Mouse (Mus musculus) testis, adult 2 months (tissue): ENCODE measurements around the gene Trir. TPM values are rescaled to one million over a fixed set of nuclear protein-coding genes. Genes with fewer than 3 reads are reported as not detected.

Experiments
- H3K27ac ChIP-seq: fragments of 200-500 bp; 2 replicates; pipeline ENCODE4 v1.5.1; 2012; ENCODE audit warnings: low read depth, low read length; ENCODE audit not compliant: control insufficient read depth, insufficient read depth
- H3K27me3 ChIP-seq: fragments of 200-500 bp; 2 replicates; pipeline ENCODE4 v1.6.1; 2012; ENCODE audit warnings: mild to moderate bottlenecking, low read length, moderate library complexity; ENCODE audit not compliant: control insufficient read depth, insufficient read depth
- H3K36me3 ChIP-seq: fragments of 200-500 bp; 2 replicates; pipeline ENCODE4 v1.6.1; 2012; ENCODE audit warnings: mild to moderate bottlenecking, low read length; ENCODE audit not compliant: control insufficient read depth, insufficient read depth
- H3K4me1 ChIP-seq: fragments of 200-500 bp; 2 replicates; pipeline ENCODE4 v1.6.1; 2012; ENCODE audit warnings: low read length; ENCODE audit not compliant: control insufficient read depth, insufficient read depth
- H3K4me3 ChIP-seq: fragments of 200-500 bp; 2 replicates; pipeline ENCODE4 v1.5.1; 2012; ENCODE audit warnings: low read depth, mild to moderate bottlenecking, low read length, moderate library complexity, mixed read lengths; ENCODE audit not compliant: control insufficient read depth
- CTCF ChIP-seq: fragments of 200-500 bp; IDR thresholded peaks from 2 replicates; pipeline ENCODE4 v1.5.1; 2012; ENCODE audit warnings: low read depth, mild to moderate bottlenecking, inconsistent platforms, low read length, moderate library complexity; ENCODE audit not compliant: control insufficient read depth, insufficient read depth, insufficient replicate concordance
- POLR2A ChIP-seq: fragments of 200-500 bp; IDR thresholded peaks from 2 replicates; pipeline ENCODE4 v1.6.1; 2012; ENCODE audit warnings: low read depth, mild to moderate bottlenecking, inconsistent platforms, low read length, moderate library complexity; ENCODE audit not compliant: control insufficient read depth
- polyA plus RNA-seq: library from polyadenylated mRNA; depleted of rRNA; stranded (reverse); fragments of >200 nt; gene quantifications from 2 replicates; pipeline ENCODE4 v1.2.3, GENCODE M21; 2012

The Trir gene
- polyA plus RNA-seq, 1 experiment = 82.1 TPM

GRCm38 (mm10) chr8:85062603-85063002, 36.0 kb downstream of the Trir start:
- TF ChIP-seq POLR2A (no peak), CTCF (no peak)
- Histone ChIP-seq H3K4me1 (peaks cover 2% of the 10 kb centered on the region), H3K27ac (no peak overlapping the region), H3K36me3 (no peaks in the 10 kb centered on the region), H3K27me3 (no peaks in the 10 kb centered on the region), H3K4me3 (no peak overlapping the region)

GRCm38 (mm10) chr8:85065213-85065612, 38.6 kb downstream of the Trir start:
- Histone ChIP-seq H3K27me3 (no peaks in the 10 kb centered on the region), H3K36me3 (no peaks in the 10 kb centered on the region), H3K27ac (no peak overlapping the region), H3K4me3 (no peak overlapping the region), H3K4me1 (peaks cover 2% of the 10 kb centered on the region)
- no peak for TF ChIP-seq CTCF
- TF ChIP-seq POLR2A = no peak

- no peak for TF ChIP-seq CTCF
- TF ChIP-seq POLR2A = no peak
- Histone ChIP-seq H3K4me1 (peaks cover 4% of the 10 kb centered on the region; the same call in 1 of the 2 replicates), H3K36me3 (no peaks in the 10 kb centered on the region), H3K4me3 (no peak overlapping the region), H3K27ac (no peak overlapping the region), H3K27me3 (no peaks in the 10 kb centered on the region)
Observed at GRCm38 (mm10) chr8:85067155-85067554, 40.5 kb downstream of the Trir start.

GRCm38 (mm10) chr8:85067982-85068381, 41.4 kb downstream of the Trir start, which contains the start of gene Gm5741:
Gene Gm5741, minus strand, starts transcription at chr8:85067982.
- Histone ChIP-seq H3K36me3 (no peaks in the 10 kb centered on the region), H3K4me3 (no peak within 1 kb of the TSS), H3K27ac (no peak within 1 kb of the TSS), H3K4me1 (peaks cover 7% of the 10 kb centered on the region), H3K27me3 (no peaks in the 10 kb centered on the region)
- TF ChIP-seq POLR2A = no peak

- H3K4me3 ChIP-seq = peak overlapping the region; percentile 91
- no peaks in the 10 kb centered on the region for H3K27me3 ChIP-seq
- peak overlapping the region; percentile 91 for H3K27ac ChIP-seq
- peaks cover 1% of the 10 kb centered on the region; the same call in 1 of the 2 replicates for H3K36me3 ChIP-seq
- TF ChIP-seq CTCF (no peak), POLR2A (no peak)
- H3K4me1 ChIP-seq = peaks cover 9% of the 10 kb centered on the region
Observed at GRCm38 (mm10) chr8:85071041-85071440, 44.4 kb downstream of the Trir start.

GRCm38 (mm10) chr8:85071514-85072281, 45.1 kb downstream of the Trir start, which contains the start of gene Dhps:
Gene Dhps, plus strand, starts transcription at chr8:85071757.
- TF ChIP-seq CTCF (no peak), POLR2A (peak; percentile 70)
- Histone ChIP-seq H3K36me3 (peaks cover 1% of the 10 kb centered on the region; the same call in 1 of the 2 replicates), H3K4me1 (peaks cover 9% of the 10 kb centered on the region), H3K4me3 (peak within 1 kb of the TSS; percentile 91), H3K27ac (peak within 1 kb of the TSS; percentile 91), H3K27me3 (no peaks in the 10 kb centered on the region)

GRCm38 (mm10) chr8:85072364-85072929, 45.8 kb downstream of the Trir start:
- H3K27ac ChIP-seq = peak overlapping the region; percentile 91
- peaks cover 1% of the 10 kb centered on the region; the same call in 1 of the 2 replicates for H3K36me3 ChIP-seq

More at GRCm38 (mm10) chr8:85072364-85072929, 45.8 kb downstream of the Trir start:
- H3K4me1 ChIP-seq = peaks cover 9% of the 10 kb centered on the region
- peak overlapping the region; percentile 91 for H3K4me3 ChIP-seq
- TF ChIP-seq CTCF (no peak), POLR2A (no peak)
- no peaks in the 10 kb centered on the region for H3K27me3 ChIP-seq
